Mouse (Mus musculus) heart, postnatal 0 days (tissue): ENCODE results near the gene Nos3. TPM values are rescaled to one million over a fixed set of nuclear protein-coding genes. Genes with fewer than 3 reads are reported as not detected.
A peak's percentile ranks its signal among the peaks of the same experiment; 100 is the strongest.

ENCODE experiments used
- ATAC-seq: fragments of 200-750 bp; cut with Nextera tagmentation; 2 replicates; pipeline ENCODE4 v1.8.0; 2017; ENCODE audit warnings: low read depth, moderate number of reproducible peaks, moderate library complexity; ENCODE audit not compliant: insufficient read depth
- DNase-seq: peaks from one replicate; pipeline ENCODE4 v3.0.0-alpha.2; 2016; ENCODE audit warnings: low spot score
- H3K27ac ChIP-seq: fragments of 300-500 bp; sonication (generic); 2 replicates; pipeline ENCODE4 v1.5.1; 2014; ENCODE audit warnings: low read depth, mild to moderate bottlenecking
- H3K27me3 ChIP-seq: fragments of 300-500 bp; sonication (generic); 2 replicates; pipeline ENCODE4 v1.6.1; 2014; ENCODE audit warnings: low read length, mixed read lengths; ENCODE audit not compliant: control insufficient read depth, insufficient read depth
- H3K36me3 ChIP-seq: fragments of 300-500 bp; sonication (generic); replicated peaks from 2 replicates; pipeline ENCODE4 v1.6.1; 2014; ENCODE audit warnings: low read length, mixed read lengths; ENCODE audit not compliant: control insufficient read depth, insufficient read depth
- H3K4me1 ChIP-seq: fragments of 300-500 bp; sonication (generic); 2 replicates; pipeline ENCODE4 v1.6.1; 2014; ENCODE audit warnings: antibody characterized with exemption; ENCODE audit not compliant: control insufficient read depth, insufficient read depth
- H3K4me2 ChIP-seq: fragments of 300-500 bp; sonication (generic); 2 replicates; pipeline ENCODE4 v1.6.1; 2014; ENCODE audit warnings: low read depth, mild to moderate bottlenecking, low read length, moderate library complexity
- H3K4me3 ChIP-seq: fragments of 300-500 bp; sonication (generic); 2 replicates; pipeline ENCODE4 v1.5.1; 2014; ENCODE audit warnings: low read depth, low read length
- H3K9ac ChIP-seq: fragments of 300-500 bp; sonication (generic); replicated peaks from 2 replicates; pipeline ENCODE4 v1.6.1; 2014; ENCODE audit warnings: low read depth, low read length, mixed read lengths
- H3K9me3 ChIP-seq: fragments of 300-500 bp; sonication (generic); replicated peaks from 2 replicates; pipeline ENCODE4 v1.6.1; 2016; ENCODE audit warnings: low read length; ENCODE audit not compliant: control insufficient read depth
- CTCF ChIP-seq: IDR thresholded peaks from 2 replicates; pipeline ENCODE4 v1.5.1; 2016; ENCODE audit warnings: antibody characterized with exemption, control low read depth, low read depth
- EP300 ChIP-seq: IDR thresholded peaks from 2 replicates; pipeline ENCODE4 v1.6.1; 2016; ENCODE audit warnings: antibody characterized with exemption, low read depth
- WGBS: fragments of 180-500 bp; shearing (Covaris S2); extraction: QIAGEN DNeasy Blood & Tissue Kit; methylation state at CpG from one replicate; pipeline ENCODE4 v1.1.7; 2014; 5-methylcytosine and 5-hydroxymethylcytosine counted together
- polyA plus RNA-seq: library from polyadenylated mRNA; unstranded; fragments of >200 nt; fragmentation: Nextera tagmentation; extraction: Ambion mirVana; gene quantifications from 2 replicates; pipeline ENCODE4 v1.2.1, GENCODE M21; 2015
- total RNA-seq: library from RNA; depleted of rRNA; stranded (reverse); fragments of >200 nt; gene quantifications from 2 replicates; pipeline ENCODE4 v1.2.3, GENCODE M21; 2014; ENCODE audit warnings: low replicate concordance

The Nos3 gene
- total and polyA plus RNA-seq, 2 experiments from 2014 or later: 25.6 to 50.9 TPM

- Histone ChIP-seq H3K4me2 (peak overlapping the region; percentile 53), H3K27me3 (no peaks in the 10 kb centered on the region), H3K4me1 (0 out of 2 replicates have a peak, but pooled peaks cover 2% of the 10 kb centered on the region), H3K27ac (peak overlapping the region; percentile 83), H3K9ac (peak overlapping the region; percentile 47), H3K9me3 (no peaks in the 10 kb centered on the region), H3K4me3 (peak overlapping the region; percentile 39), H3K36me3 (0 out of 2 replicates have a peak, but pooled peaks cover 7% of the 10 kb centered on the region)
- TF ChIP-seq CTCF (no peak), EP300 (no peak)
- 70% methylated on average over 10 of the region's 10 CpGs for WGBS
- ATAC-seq (no peak), DNase-seq (no peak)
These were observed 353 bp downstream of the Nos3 start for GRCm38 (mm10) chr5:24364963-24365362.

GRCm38 (mm10) chr5:24365528-24365927, 918 bp downstream of the Nos3 start:
- peak overlapping the region; percentile 39 for H3K4me3 ChIP-seq
- TF ChIP-seq CTCF (no peak), EP300 (no peak)
- WGBS: 15% methylated on average over 5 of the region's 5 CpGs
- H3K27ac ChIP-seq: peak overlapping the region; percentile 83
- peak overlapping the region; percentile 53 for H3K4me2 ChIP-seq
- H3K4me1 ChIP-seq: 0 out of 2 replicates have a peak, but pooled peaks cover 2% of the 10 kb centered on the region
- peak overlapping the region; percentile 47 for H3K9ac ChIP-seq
- DNase-seq (no peak), ATAC-seq (0 out of 2 replicates have a peak, but pooled peaks have one; percentile 24)
- H3K36me3 ChIP-seq: 0 out of 2 replicates have a peak, but pooled peaks cover 7% of the 10 kb centered on the region
- H3K9me3 ChIP-seq: no peaks in the 10 kb centered on the region
- no peaks in the 10 kb centered on the region for H3K27me3 ChIP-seq

- peak overlapping the region; percentile 53 for H3K4me2 ChIP-seq
- no peak overlapping the region for H3K9ac ChIP-seq
- 0 out of 2 replicates have a peak, but pooled peaks cover 11% of the 10 kb centered on the region for H3K36me3 ChIP-seq
- no peak for TF ChIP-seq CTCF
- TF ChIP-seq EP300: no peak
- DNase-seq: no peak
- peak overlapping the region; percentile 23 for H3K4me3 ChIP-seq
- WGBS: 73% methylated on average over 9 of the region's 9 CpGs
- H3K4me1 ChIP-seq: 0 out of 2 replicates have a peak, but pooled peaks cover 2% of the 10 kb centered on the region
- no peak overlapping the region for H3K27ac ChIP-seq
- no peaks in the 10 kb centered on the region for H3K9me3 ChIP-seq
- no peaks in the 10 kb centered on the region for H3K27me3 ChIP-seq
- ATAC-seq: no peak
These were observed 1.8 kb downstream of the Nos3 start for GRCm38 (mm10) chr5:24366426-24366825.

- no peak for ATAC-seq
- DNase-seq: no peak
- no peak overlapping the region for H3K4me3 ChIP-seq
- 82% methylated on average over 9 of the region's 9 CpGs for WGBS
- H3K36me3 ChIP-seq: 0 out of 2 replicates have a peak, but pooled peaks cover 18% of the 10 kb centered on the region
- H3K4me1 ChIP-seq: peaks cover 8% of the 10 kb centered on the region
- H3K27me3 ChIP-seq: no peaks in the 10 kb centered on the region
- H3K4me2 ChIP-seq: no peak overlapping the region
- no peak for TF ChIP-seq EP300
- TF ChIP-seq CTCF: no peak
- no peaks in the 10 kb centered on the region for H3K9me3 ChIP-seq
- no peak overlapping the region for H3K9ac ChIP-seq
- no peak overlapping the region for H3K27ac ChIP-seq
These were observed 5.2 kb downstream of the Nos3 start for GRCm38 (mm10) chr5:24369767-24370166.

GRCm38 (mm10) chr5:24373807-24374206, 9.2 kb downstream of the Nos3 start:
- H3K27me3 ChIP-seq: no peaks in the 10 kb centered on the region
- no peak overlapping the region for H3K9ac ChIP-seq
- TF ChIP-seq CTCF: no peak
- no peak for TF ChIP-seq EP300
- H3K4me3 ChIP-seq: no peak overlapping the region
- ATAC-seq (no peak), DNase-seq (no peak)
- no peak overlapping the region for H3K4me2 ChIP-seq
- WGBS: 82% methylated on average over 5 of the region's 5 CpGs
- H3K36me3 ChIP-seq: 0 out of 2 replicates have a peak, but pooled peaks cover 11% of the 10 kb centered on the region
- H3K9me3 ChIP-seq: no peaks in the 10 kb centered on the region
- peaks cover 12% of the 10 kb centered on the region for H3K4me1 ChIP-seq
- H3K27ac ChIP-seq: peak overlapping the region; percentile 32; the same call in 1 of the 2 replicates

GRCm38 (mm10) chr5:24374216-24374615, 9.6 kb downstream of the Nos3 start:
- no peaks in the 10 kb centered on the region for H3K27me3 ChIP-seq
- H3K4me2 ChIP-seq: no peak overlapping the region
- H3K9ac ChIP-seq: no peak overlapping the region
- ATAC-seq (peak; percentile 25; the same call in 1 of the 2 replicates), DNase-seq (peak; percentile 78)
- WGBS: 9% methylated on average over 6 of the region's 6 CpGs
- 0 out of 2 replicates have a peak, but pooled peaks cover 11% of the 10 kb centered on the region for H3K36me3 ChIP-seq
- TF ChIP-seq EP300 (no peak), CTCF (no peak)
- H3K4me3 ChIP-seq: no peak overlapping the region
- no peaks in the 10 kb centered on the region for H3K9me3 ChIP-seq
- H3K27ac ChIP-seq: peak overlapping the region; percentile 32; the same call in 1 of the 2 replicates
- H3K4me1 ChIP-seq: peaks cover 12% of the 10 kb centered on the region
